Mouse (Mus musculus): Measurements from ENCODE around the gene Slamf8.
A peak's percentile ranks its signal among the peaks of the same experiment; 100 is the strongest.

Gene Slamf8

GRCm38 (mm10) chr1:172590385-172590784 lies at the start of gene Slamf8:
Gene Slamf8, minus strand, starts transcription at chr1:172590568.
- DNase-seq (ENCODE audit: extremely low read depth, low read depth) = no peak

- DNase-seq (ENCODE audit: extremely low read depth, low read depth) = no peak
These were observed 48.4 kb upstream of the Slamf8 start for GRCm38 (mm10) chr1:172638781-172639180.

DNA sequence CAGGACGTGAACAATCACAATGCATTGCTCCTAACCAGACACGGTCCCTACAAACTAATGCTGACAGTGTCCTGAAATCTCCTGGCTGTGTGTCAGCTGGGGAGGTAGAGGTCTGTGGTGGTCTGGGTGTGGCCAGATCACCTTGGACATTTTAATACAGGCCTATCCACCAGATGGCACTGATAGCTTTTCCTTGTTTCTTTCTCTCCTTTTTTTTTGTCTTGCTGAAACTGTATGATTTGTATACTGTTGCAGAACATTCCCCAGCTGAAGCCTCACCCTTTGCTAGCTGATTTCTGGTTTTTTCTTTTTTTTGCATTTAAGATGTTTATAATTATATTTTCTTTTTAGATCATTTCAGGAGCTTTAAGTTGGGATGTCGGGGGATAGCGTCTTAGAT lies 47.4 kb upstream of the Slamf8 start:
- no peak for DNase-seq (ENCODE audit: extremely low read depth, low read depth)

- no peak for DNase-seq (ENCODE audit: extremely low read depth, low read depth)
These were observed 45.9 kb upstream of the Slamf8 start for GRCm38 (mm10) chr1:172636266-172636665.

GRCm38 (mm10) chr1:172635258-172635657 lies 44.9 kb upstream of the Slamf8 start:
- DNase-seq (ENCODE audit: extremely low read depth, low read depth) = no peak

DNA sequence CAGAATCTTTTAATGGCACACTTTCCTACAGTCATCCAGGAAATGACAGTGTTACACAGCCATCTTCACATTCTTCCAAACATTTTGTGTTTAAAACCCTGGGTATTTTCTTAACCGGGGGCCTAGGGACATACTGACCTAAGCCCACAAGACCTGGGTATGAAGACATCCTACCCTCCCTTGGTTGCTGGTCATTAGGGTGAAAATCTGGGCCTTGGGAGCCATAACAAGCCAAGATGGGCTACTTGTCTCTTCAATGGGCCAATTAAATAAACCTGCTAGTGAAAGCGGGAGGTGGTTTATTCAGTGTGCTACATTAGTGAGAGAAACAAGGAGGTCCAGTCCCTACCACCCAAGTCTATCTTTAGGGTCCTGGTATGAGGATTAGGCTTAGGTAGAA lies 43.8 kb upstream of the Slamf8 start:
- DNase-seq (ENCODE audit: extremely low read depth, low read depth) = no peak

DNA sequence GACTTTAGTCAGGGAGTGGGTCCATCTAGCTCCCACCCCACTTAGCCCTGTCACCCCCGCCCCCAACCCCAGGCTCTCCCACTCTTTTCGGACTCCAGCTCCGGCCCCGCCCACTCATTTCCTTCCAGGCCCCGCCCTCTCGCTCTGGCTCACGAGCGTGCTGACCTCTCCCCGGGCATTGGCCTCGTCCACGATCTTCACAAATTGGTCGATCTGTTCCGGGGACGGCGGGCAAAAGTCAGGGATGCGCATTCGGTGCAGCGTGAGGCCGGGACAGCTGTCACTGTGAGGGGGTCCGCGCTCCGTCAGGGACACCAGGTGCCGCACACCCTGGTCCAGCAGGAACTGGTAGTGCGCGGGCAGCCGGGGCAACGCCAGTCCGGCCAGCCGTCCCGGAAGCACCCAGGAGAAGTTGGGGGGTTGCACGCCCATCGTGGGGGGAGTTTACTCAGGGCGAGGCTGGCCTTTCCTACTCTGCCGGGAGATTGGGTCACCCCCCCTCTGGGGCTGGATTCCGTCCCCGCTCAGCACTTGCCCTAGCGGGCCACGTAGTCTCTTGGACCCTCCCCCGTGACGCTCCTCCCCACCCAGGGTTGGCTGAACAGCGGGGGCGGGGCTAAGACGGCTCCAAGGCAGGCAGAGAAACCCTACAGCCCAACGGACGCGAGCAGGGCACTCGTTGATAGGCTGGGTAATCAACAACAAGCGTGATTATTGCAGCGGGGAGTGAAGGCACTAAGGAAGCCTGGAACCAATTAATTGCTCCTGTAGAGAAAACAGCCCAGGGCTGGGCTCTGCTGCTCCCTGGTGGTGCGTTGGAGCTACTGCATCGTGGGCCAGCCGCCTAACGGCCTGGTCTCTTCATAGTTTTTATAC lies 42.3 kb upstream of the Slamf8 start, which contains the start of gene Dusp23:
Gene Dusp23, minus strand, starts transcription at position 512 of the 876 bp plus-strand sequence.
- peak; percentile 95 for DNase-seq (ENCODE audit: extremely low read depth, low read depth)

DNA sequence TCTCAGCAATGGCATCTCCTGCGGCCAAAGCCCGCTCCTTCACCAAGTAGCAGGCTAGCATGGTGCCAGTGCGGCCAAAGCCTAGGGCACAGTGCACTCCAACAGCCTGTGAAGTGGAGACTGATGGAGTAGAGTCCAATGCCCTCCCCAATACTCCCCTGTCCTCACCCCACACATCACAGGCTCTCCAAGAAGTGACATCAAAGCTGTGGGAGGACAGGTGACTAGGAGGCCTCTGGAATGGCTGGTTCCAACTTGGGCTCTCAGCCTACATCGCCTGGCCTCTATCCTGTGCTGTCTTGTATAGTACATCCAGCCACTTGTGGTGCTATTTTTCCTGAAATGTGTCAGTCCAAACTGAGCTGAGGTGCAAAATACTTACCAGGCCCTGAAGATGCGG lies 41.4 kb upstream of the Slamf8 start:
- no peak for DNase-seq (ENCODE audit: extremely low read depth, low read depth)

- DNase-seq (ENCODE audit: extremely low read depth, low read depth) = no peak
These were observed 39.5 kb upstream of the Slamf8 start for GRCm38 (mm10) chr1:172629831-172630230.

DNA sequence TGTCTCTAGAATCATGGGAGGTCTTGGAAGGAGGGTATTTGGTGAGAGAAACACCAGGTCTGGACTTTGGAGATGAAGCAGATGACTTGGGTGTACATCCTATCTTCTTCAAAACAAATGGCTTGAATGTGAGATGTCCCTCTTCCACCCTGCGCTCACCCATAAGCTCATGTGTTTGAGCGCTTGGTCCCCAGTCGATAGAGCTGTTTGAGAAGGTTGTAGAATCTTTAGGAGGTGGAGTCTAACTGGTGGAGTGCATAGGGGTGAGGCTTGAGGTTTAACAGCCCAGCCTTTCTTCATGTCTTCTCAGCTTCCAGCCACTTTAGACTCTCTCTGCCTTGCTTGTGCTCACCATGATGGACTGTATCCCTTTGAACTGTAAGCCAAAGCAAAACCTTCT lies 35.9 kb upstream of the Slamf8 start:
- DNase-seq (ENCODE audit: extremely low read depth, low read depth) = no peak

GRCm38 (mm10) chr1:172624081-172624480 lies 33.7 kb upstream of the Slamf8 start:
- DNase-seq (ENCODE audit: extremely low read depth, low read depth) = no peak

DNA sequence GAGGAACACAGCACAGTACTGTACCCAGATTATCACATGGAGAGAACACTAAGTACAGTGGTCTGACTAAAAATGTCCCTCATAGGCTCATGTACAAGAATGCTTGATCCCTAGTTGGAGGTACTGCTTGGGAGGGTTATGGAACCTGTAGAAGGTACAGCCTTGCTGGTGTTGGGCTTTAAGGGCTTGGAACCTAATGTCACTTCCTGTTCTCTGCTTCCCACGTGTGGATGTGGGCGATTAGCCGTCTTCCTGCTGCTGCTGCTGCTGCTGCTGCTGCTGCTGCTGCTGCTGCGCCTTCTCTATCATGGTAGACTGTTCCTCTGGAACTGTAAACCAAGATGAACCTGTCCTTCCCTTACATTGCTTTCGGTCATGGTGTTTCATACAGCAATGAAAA lies 33.2 kb upstream of the Slamf8 start:
- no peak for DNase-seq (ENCODE audit: extremely low read depth, low read depth)

- DNase-seq (ENCODE audit: extremely low read depth, low read depth) = peak; percentile 20
These were observed 28.9 kb upstream of the Slamf8 start for GRCm38 (mm10) chr1:172619235-172619634.

DNA sequence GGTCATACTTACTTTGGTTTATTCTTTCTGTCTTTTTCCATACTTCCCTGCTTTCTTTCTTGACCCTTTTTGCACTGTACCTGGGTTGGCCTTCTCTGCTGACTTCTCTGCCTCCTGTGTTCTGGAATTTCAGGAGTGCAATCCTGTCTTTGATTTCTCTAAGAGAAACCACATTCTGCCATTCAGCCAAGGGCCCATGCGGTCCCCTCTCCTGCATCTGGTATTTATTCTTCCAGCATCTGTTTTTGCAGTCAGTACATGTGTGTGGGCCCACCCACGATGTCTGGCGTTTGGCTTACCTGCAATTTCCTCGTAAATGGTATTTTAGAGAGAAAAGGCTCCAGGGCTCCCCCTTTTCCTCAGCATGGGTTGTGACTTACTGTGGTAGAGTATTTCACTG lies 27.8 kb upstream of the Slamf8 start:
- no peak for DNase-seq (ENCODE audit: extremely low read depth, low read depth)

DNA sequence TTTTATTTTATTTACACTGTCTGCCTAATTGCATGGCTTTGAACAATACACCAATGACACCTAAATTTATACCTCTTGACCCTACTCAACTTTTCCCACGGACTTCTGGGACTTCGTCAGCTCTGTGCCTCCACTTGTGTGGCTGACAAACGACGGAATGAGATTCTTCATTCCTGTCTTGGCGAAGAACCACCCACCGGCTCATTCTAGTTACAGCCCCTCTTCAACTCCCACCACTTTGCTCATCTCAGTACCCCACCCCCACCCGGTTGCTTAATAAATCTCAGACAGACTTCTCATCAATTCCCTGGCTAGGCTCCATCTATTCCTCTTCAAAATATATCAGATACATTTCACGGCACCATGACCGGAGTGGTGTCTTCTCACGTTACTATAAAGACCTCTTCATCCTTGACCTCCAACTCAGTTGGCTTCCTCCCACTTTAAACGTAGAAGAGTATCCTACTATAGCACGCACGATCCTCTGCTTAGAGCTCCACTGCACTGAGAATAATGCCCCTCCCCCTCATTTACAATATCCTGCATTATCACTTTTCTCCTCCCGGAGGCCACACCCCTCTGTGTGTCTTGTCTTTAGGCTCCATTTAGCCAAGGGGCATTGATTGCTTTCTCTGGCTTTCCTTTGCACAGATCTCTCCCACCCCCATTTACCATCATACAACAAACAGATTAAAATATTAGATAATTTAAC lies 27.2 kb upstream of the Slamf8 start:
- DNase-seq (ENCODE audit: extremely low read depth, low read depth) = no peak

DNA sequence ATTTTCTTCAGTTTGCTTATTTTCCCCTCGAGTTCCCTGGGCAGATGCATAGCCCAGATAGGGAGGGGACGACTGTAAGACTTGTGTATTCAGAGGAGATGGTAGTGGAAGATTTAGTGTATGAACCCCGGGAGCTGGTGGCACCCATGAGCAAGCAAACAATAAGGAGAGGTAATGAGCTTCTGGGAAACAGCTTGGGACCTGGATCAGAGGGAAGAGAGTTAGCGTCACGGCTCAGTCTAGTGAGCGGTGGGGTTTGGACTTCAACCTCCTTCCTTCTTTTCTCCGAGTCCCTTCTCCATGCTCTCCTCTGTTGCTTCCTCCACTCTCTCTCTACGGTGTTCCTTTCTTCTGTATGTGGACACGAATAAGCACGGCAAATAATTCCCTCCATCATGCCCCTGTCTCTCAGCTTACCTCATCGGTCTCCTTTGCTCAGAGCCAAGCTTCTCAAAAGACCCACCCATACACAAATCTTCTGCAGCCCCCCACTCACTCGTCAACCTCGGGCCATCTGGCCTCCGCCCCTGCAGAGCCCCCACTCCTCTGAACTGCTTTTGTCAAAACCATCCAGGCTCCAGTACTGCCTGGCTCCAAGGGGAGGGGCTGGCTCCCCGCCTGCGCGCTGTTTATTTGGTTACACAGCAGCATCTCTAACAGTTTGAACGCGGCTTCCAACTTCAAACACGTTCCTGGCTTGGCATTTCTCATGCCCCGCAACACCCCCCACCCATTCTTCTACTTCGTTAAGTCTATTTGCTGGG lies 26.4 kb upstream of the Slamf8 start:
- no peak for DNase-seq (ENCODE audit: extremely low read depth, low read depth)

- no peak for DNase-seq (ENCODE audit: extremely low read depth, low read depth)
These were observed 25.0 kb upstream of the Slamf8 start for GRCm38 (mm10) chr1:172615412-172615811.

DNA sequence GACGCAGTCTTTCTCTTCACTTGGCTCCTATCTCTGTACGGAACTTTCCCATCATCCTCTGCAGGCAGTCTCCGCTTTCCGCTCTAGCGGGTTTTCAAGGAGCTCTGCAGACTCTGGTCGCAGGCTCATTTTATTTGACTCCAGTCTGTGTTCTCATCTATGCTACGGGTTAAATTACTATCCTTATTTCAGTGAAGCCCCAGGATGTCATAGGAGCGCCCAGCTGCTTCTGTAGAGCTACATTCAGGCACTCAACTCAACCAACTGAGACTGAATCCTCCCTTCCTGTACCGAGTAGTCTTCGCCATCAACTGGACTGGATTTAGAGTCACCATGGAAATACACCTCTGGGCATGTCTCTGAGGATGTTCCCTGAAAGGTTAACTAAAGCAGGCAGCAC lies 24.3 kb upstream of the Slamf8 start:
- DNase-seq (ENCODE audit: extremely low read depth, low read depth) = no peak

- no peak for DNase-seq (ENCODE audit: extremely low read depth, low read depth)
These were observed 22.4 kb upstream of the Slamf8 start for GRCm38 (mm10) chr1:172612745-172613144.

DNA sequence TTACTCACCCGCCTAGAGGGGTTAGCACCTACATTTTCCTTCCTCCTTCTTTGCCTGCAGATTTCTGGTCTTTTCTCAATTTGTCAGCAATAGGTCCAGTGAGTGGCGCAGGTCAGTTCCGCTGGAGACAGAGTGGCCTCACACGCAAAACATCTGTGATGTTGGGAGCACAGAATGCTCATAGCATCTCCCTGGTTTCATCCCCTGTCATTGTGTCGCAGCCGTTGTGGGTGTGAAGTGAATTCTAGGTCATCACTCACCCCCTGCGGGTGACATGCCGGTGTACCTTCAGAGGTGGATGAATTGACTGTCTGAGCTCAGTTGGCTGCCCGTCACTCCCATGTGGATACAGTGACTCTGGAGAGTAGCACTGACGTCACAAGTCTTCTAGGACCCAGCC lies 20.9 kb upstream of the Slamf8 start:
- no peak for DNase-seq (ENCODE audit: extremely low read depth, low read depth)

GRCm38 (mm10) chr1:172602326-172602725 lies 12.0 kb upstream of the Slamf8 start, which contains the start of gene Fcrl6:
Gene Fcrl6, minus strand, starts transcription at chr1:172602551.
- DNase-seq (ENCODE audit: extremely low read depth, low read depth) = no peak

DNA sequence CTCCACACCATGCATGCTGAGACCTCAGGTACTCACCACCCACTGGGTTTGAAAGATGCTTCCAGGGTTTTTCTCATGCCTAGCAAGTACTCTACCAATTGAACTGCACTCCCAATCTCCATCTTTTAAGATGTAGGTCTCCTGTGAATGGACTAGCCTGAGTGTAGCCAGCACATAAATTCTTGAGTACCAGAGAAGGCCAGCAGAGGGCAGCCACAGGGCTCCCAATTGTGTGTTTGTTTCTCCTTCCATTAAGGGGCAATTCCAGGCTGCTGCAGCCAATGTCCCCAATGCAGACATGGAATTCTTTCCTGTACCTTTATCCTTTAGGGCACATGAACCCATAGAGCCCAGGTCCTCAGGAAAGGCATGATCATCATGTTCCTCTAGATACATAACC lies 4.1 kb upstream of the Slamf8 start:
- peak; percentile 11 for DNase-seq (ENCODE audit: extremely low read depth, low read depth)
